Mouse (Mus musculus) liver, embryonic 14 days (tissue): ENCODE data around the gene Igsf9b. TPM values are rescaled to one million over a fixed set of nuclear protein-coding genes. Genes with fewer than 3 reads are reported as not detected.

Experiments
- polyA plus RNA-seq: library from polyadenylated mRNA; depleted of rRNA; stranded (reverse); fragments of >200 nt; gene quantifications from 2 replicates; pipeline ENCODE4 v1.2.3, GENCODE M21; 2012; rRNA removed

Gene Igsf9b
- 0.01 and 0.03 TPM in 2 replicates for polyA plus RNA-seq

DNA sequence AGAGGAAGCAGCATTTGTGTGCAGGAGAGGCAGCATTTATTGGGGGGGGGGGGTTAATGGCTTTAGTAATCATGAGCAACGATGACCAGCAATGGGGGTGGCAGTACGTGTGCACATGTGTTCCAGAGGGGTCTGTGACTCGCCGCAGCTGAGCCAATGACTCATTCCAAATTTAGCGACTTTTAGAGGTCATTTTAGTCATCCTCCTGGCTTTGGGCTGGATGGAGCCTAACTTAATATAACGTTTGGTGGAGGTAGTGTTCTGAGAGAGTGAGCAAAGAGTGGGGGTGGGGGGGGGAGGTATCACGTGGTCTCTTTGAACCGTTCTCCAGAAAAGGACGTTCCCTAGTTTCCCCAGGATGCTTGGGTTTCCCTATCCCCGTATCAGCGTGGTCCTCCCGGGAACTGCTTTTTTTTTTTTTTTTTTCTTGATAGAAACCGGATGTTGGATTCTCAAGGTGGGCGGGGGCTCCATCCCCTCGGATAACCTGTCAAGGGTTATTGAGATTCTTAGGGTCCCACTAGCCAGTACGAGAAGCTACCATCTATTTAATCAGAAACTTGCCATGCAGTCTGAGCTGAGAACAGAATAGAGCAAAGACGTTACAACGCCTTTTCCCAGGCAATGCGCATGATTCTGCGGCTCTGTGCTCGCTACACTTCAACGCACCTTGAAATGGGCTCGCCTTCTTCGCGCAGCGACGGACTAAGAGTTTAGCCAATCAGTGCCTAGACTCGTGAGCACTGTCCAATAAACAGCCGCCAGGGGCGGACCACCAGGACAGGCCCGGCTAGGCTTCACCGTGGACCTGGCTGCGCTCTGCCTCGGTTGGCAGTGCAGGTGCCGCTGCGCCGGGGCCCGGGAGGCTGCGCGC is at the start of gene Igsf9b:
TSS of gene Igsf9b (plus strand) at position 794 of the 875 bp plus-strand sequence.

GRCm38 (mm10) chr9:27396500-27396899 is 97.5 kb downstream of the Igsf9b start, which contains the start of gene Spata19:
Spata19 (plus strand) TSS chr9:27396800.

Other genes with a start within 250 kb of the Igsf9b start
- gene Jam3, start 143.8 kb upstream of the Igsf9b start, polyA plus RNA-seq = 1.6 and 2.5 TPM in 2 replicates
- not detected in 2 replicates for gene Spata19, start 97.6 kb downstream of the Igsf9b start, polyA plus RNA-seq